Mouse (Mus musculus): Measurements from ENCODE around the gene Jade1.

GRCm38 (mm10) chr3:41574208-41574607 lies 18.7 kb downstream of the Jade1 start:
- TF ChIP-seq CTCF (IDR thresholded peaks at IDR 0.05; ENCODE audit: insufficient read depth, low read length) = no peak
- no peak for TF ChIP-seq POLR2A (IDR thresholded peaks at IDR 0.05; ENCODE audit: borderline replicate concordance, extremely low read depth, low read depth, low read length)
